9 mouse cellular contexts compared by ENCODE assay signal in the genomic region with DNA sequence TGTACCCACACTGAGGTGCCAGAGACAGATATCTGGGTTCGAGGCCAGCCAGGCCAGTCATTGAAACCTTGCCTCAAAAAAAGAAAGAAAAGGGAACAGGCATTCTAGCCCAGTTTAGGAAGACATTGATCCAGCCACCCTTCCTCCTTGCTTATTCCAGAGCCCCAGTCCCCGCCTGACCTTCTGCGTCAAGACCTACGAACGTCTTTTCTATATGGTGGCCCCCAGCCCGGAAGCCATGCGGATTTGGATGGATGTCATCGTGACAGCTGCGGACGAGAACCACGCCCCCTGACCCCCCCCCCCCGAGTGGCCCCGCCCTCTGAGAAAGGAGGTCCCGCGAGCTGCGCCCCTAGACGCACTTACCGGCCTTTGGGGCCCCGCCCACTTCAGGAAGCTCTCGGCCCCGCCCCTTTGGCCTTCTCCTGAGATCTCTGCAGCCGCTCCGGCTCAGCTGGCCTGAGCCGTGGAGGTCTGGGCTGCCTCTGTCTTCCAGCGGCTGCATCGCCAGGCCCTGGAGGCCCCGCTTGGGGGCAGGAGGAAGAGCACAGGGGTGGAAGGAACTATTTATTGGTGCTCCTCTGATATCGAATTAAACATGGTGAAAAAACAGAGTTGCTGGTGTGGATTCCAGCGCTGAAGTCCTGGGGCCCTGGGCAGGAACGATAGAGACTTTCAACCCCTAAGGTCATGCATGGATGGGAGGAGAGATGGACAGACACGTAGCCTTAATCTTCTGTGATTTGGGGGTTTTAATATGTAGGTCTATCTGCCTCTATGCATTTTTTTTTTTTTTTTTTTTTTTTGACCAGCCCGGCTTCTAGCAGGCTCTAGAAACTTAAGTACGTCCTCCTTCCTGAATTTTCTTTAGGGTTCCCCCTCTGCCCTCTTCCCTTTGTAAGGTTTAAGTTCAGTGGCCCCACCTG. TPM values are rescaled to one million over a fixed set of nuclear protein-coding genes. Genes with fewer than 3 reads are reported as not detected.
A peak's percentile ranks its signal among the peaks of the same experiment; 100 is the strongest.
DNase-seq lines count a peak whose midpoint lies in the region; ATAC-seq and TF ChIP-seq lines count a peak whose summit lies in the region.
"Had no signal": no experiment of that assay in that cellular context is flagged by ENCODE, and none has a peak within 500 bp of the region (broad histone marks: within the 10 kb centered on the region; RNA-seq: fewer than 3 reads in every experiment).

No protein-coding gene starts in this region.

- TF ChIP-seq CTCF in forebrain, postnatal 0 days (IDR thresholded peaks at IDR 0.05; ENCODE audit: low read depth) = no peak

- no peaks in the 10 kb centered on the region for H3K4me1 ChIP-seq in forebrain, postnatal 0 days (ENCODE audit: insufficient read depth)
- H3K4me1 ChIP-seq in hindbrain, embryonic 11.5 days (replicated peaks; ENCODE audit: control insufficient read depth, insufficient read depth, low read length) = peaks cover 3% of the 10 kb centered on the region; the same call in 1 of the 2 replicates

- H3K27me3 ChIP-seq in forebrain, postnatal 0 days (ENCODE audit: insufficient read depth, low read length) = no peaks in the 10 kb centered on the region
- H3K27me3 ChIP-seq in hindbrain, embryonic 11.5 days (ENCODE audit: control insufficient read depth, insufficient read depth, low read length) = no peaks in the 10 kb centered on the region

- peak; percentile 63 for ATAC-seq in forebrain, postnatal 0 days
- ATAC-seq in hindbrain, embryonic 11.5 days (ENCODE audit: low FRiP score) = peak; percentile 86
- ATAC-seq in megakaryocyte-erythroid progenitor cell, adult 5-6 weeks (replicated peaks; ENCODE audit: low FRiP score, low TSS enrichment, poor library complexity, severe bottlenecking) = peak; percentile 98

- no peaks in the 10 kb centered on the region for H3K36me3 ChIP-seq in forebrain, postnatal 0 days (ENCODE audit: insufficient read depth)
- no peaks in the 10 kb centered on the region for H3K36me3 ChIP-seq in hindbrain, embryonic 11.5 days (ENCODE audit: control insufficient read depth, insufficient read depth, low read length)

- peak overlapping the region; percentile 50 for H3K4me2 ChIP-seq in forebrain, postnatal 0 days (ENCODE audit: low read depth)
- peak overlapping the region; percentile 40 for H3K4me2 ChIP-seq in hindbrain, embryonic 11.5 days (replicated peaks; ENCODE audit: low read depth, low read length)

- WGBS in forebrain, postnatal 0 days = 11% methylated on average over 33 of the region's 33 CpGs
- WGBS in hindbrain, embryonic 11.5 days = 10% methylated on average over 32 of the region's 33 CpGs

- DNase-seq in MEL-GATA-1-ER (ENCODE audit: extremely low read depth, low read depth) = peak; percentile 31
- peak; percentile 76 for DNase-seq in c-Kit-positive CD71-positive TER-119-negative erythroid progenitor cells, embryonic 14.5 days (ENCODE audit: low read depth)
- DNase-seq in forebrain, postnatal 0 days = peak; percentile 47
- DNase-seq in hindbrain, embryonic 11.5 days (ENCODE audit: low spot score) = peak; percentile 89
- peak; percentile 11 to 24 for DNase-seq in left cerebral cortex, postnatal 25 days (ENCODE audit: low spot score in 2 of 2)
- DNase-seq in right cerebral cortex, postnatal 25 days = peak; percentile 17
- DNase-seq in urinary bladder, postnatal 36 days (ENCODE audit: low spot score in 2 of 2) = peak; percentile 69 to 88

- H3K9ac ChIP-seq in forebrain, postnatal 0 days = 0 out of 2 replicates have a peak overlapping the region, but pooled peaks have one; percentile 31
- H3K9ac ChIP-seq in hindbrain, embryonic 11.5 days (ENCODE audit: low read depth, low read length) = 0 out of 2 replicates have a peak overlapping the region, but pooled peaks have one; percentile 25

- intact Hi-C loops in left cerebral cortex, postnatal 25 days (cut with DNase I) = no loop called here

- H3K4me3 ChIP-seq in forebrain, postnatal 0 days (ENCODE audit: low read depth, low read length) = peak overlapping the region; percentile 27
- H3K4me3 ChIP-seq in hindbrain, embryonic 11.5 days (ENCODE audit: low read depth, low read length) = peak overlapping the region; percentile 21

- no peaks in the 10 kb centered on the region for H3K9me3 ChIP-seq in forebrain, postnatal 0 days (ENCODE audit: low read length)
- no peaks in the 10 kb centered on the region for H3K9me3 ChIP-seq in hindbrain, embryonic 11.5 days (ENCODE audit: control insufficient read depth, low read length)

- H3K27ac ChIP-seq in forebrain, postnatal 0 days (ENCODE audit: low read depth, low read length) = no peak overlapping the region
- H3K27ac ChIP-seq in hindbrain, embryonic 11.5 days (ENCODE audit: low read depth, low read length) = no peak overlapping the region

RNA-seq across cellular contexts. Expression of a gene that starts 7.4 kb away (rescaled TPM):
- 0.23 and 0.33 TPM in 2 replicates for total RNA-seq in forebrain, postnatal 0 days (2014; rRNA removed)
- 0.67 and 1.3 TPM in 2 replicates for polyA plus RNA-seq in forebrain, postnatal 0 days (2015; fragmentation: Nextera tagmentation; extraction: Ambion mirVana)
- 0.73 and 1.6 TPM in 2 replicates for polyA plus RNA-seq in hindbrain, embryonic 11.5 days (2014; fragmentation: Nextera tagmentation; extraction: Ambion mirVana)
- total RNA-seq in left cerebral cortex, postnatal 25 days (2021) = under 1 TPM; 0.73 to 0.92 TPM
- total RNA-seq in megakaryocyte-erythroid progenitor cell, adult 5-6 weeks (2014; fragmentation: Nextera tagmentation) = not detected in 2 replicates
- total RNA-seq in megakaryocyte-erythroid progenitor cell, adult 5-6 weeks (2017) = not detected in 2 replicates

RNA-seq across cellular contexts. Expression of a gene that starts 18.4 kb away (rescaled TPM):
- 0.15 TPM in 1 of 2 replicates, not detected in the other for total RNA-seq in forebrain, postnatal 0 days (2014; rRNA removed)
- not detected in 2 replicates for polyA plus RNA-seq in forebrain, postnatal 0 days (2015; fragmentation: Nextera tagmentation; extraction: Ambion mirVana)
- 0.09 TPM in 1 of 2 replicates, not detected in the other for polyA plus RNA-seq in hindbrain, embryonic 11.5 days (2014; fragmentation: Nextera tagmentation; extraction: Ambion mirVana)
- total RNA-seq in left cerebral cortex, postnatal 25 days (2021) = under 1 TPM; 0.16 to 0.27 TPM
- total RNA-seq in megakaryocyte-erythroid progenitor cell, adult 5-6 weeks (2014; fragmentation: Nextera tagmentation) = 2.6 and 2.8 TPM in 2 replicates
- 6.8 and 9.7 TPM in 2 replicates for total RNA-seq in megakaryocyte-erythroid progenitor cell, adult 5-6 weeks (2017)

RNA-seq across cellular contexts. Expression of a gene that starts 41.5 kb away (rescaled TPM):
- 0.38 and 1.2 TPM in 2 replicates for total RNA-seq in forebrain, postnatal 0 days (2014; rRNA removed)
- polyA plus RNA-seq in forebrain, postnatal 0 days (2015; fragmentation: Nextera tagmentation; extraction: Ambion mirVana) = 19.4 and 24.8 TPM in 2 replicates
- polyA plus RNA-seq in hindbrain, embryonic 11.5 days (2014; fragmentation: Nextera tagmentation; extraction: Ambion mirVana) = 0.93 and 1.2 TPM in 2 replicates
- total RNA-seq in left cerebral cortex, postnatal 25 days (2021) = 1 to 10 TPM; 6.7 TPM
- 0.37 TPM in 1 of 2 replicates, not detected in the other for total RNA-seq in megakaryocyte-erythroid progenitor cell, adult 5-6 weeks (2014; fragmentation: Nextera tagmentation)
- total RNA-seq in megakaryocyte-erythroid progenitor cell, adult 5-6 weeks (2017) = not detected in 2 replicates

RNA-seq across cellular contexts. Expression of a gene that starts 41.6 kb away (rescaled TPM):
- 24.2 and 25.8 TPM in 2 replicates for total RNA-seq in forebrain, postnatal 0 days (2014; rRNA removed)
- polyA plus RNA-seq in forebrain, postnatal 0 days (2015; fragmentation: Nextera tagmentation; extraction: Ambion mirVana) = 24.3 and 26.8 TPM in 2 replicates
- polyA plus RNA-seq in hindbrain, embryonic 11.5 days (2014; fragmentation: Nextera tagmentation; extraction: Ambion mirVana) = 19.8 and 20.6 TPM in 2 replicates
- total RNA-seq in left cerebral cortex, postnatal 25 days (2021) = 10 to 100 TPM; 11.1 to 13.2 TPM
- total RNA-seq in megakaryocyte-erythroid progenitor cell, adult 5-6 weeks (2014; fragmentation: Nextera tagmentation) = 12.4 and 19.8 TPM in 2 replicates
- 8.3 and 11.4 TPM in 2 replicates for total RNA-seq in megakaryocyte-erythroid progenitor cell, adult 5-6 weeks (2017)

RNA-seq across cellular contexts. Expression of a gene that starts 47.5 kb away (rescaled TPM):
- total RNA-seq in forebrain, postnatal 0 days (2014; rRNA removed) = not detected in 2 replicates
- polyA plus RNA-seq in forebrain, postnatal 0 days (2015; fragmentation: Nextera tagmentation; extraction: Ambion mirVana) = not detected in 2 replicates
- not detected in 2 replicates for polyA plus RNA-seq in hindbrain, embryonic 11.5 days (2014; fragmentation: Nextera tagmentation; extraction: Ambion mirVana)
- not detected for total RNA-seq in left cerebral cortex, postnatal 25 days (2021)
- not detected in 2 replicates for total RNA-seq in megakaryocyte-erythroid progenitor cell, adult 5-6 weeks (2014; fragmentation: Nextera tagmentation)
- not detected in 2 replicates for total RNA-seq in megakaryocyte-erythroid progenitor cell, adult 5-6 weeks (2017)
- polyA plus RNA-seq: large intestine, adult 2 months had no signal

Comparison
In these comparisons a context has a peak if more than half of its experiments do, and no peak if none do; other contexts are left out.
1. DNase-seq: peak in every context shown above with its lines; median percentile 89 in hindbrain, embryonic 11.5 days; 78 in urinary bladder, postnatal 36 days; 76 in c-Kit-positive CD71-positive TER-119-negative erythroid progenitor cells, embryonic 14.5 days; 47 in forebrain, postnatal 0 days; 31 in MEL-GATA-1-ER; 18 in left cerebral cortex, postnatal 25 days; 17 in right cerebral cortex, postnatal 25 days.